Mouse (Mus musculus) heart, embryonic 10.5 days (tissue): ENCODE data around the gene Ttll9. TPM values are rescaled to one million over a fixed set of nuclear protein-coding genes. Genes with fewer than 3 reads are reported as not detected.

Experiments used
- DNase-seq: peaks from one replicate; pipeline ENCODE4 v3.0.0-alpha.2; 2017; ENCODE audit warnings: low spot score
- H3K27ac ChIP-seq: fragments of 300-500 bp; sonication (generic); 2 replicates; pipeline ENCODE4 v1.5.1; 2016; ENCODE audit warnings: mild to moderate bottlenecking
- H3K27me3 ChIP-seq: fragments of 300-500 bp; sonication (generic); 2 replicates; pipeline ENCODE4 v1.6.1; 2016; ENCODE audit warnings: mild to moderate bottlenecking; ENCODE audit not compliant: poor library complexity, insufficient read depth, severe bottlenecking
- H3K36me3 ChIP-seq: fragments of 300-500 bp; sonication (generic); 2 replicates; pipeline ENCODE4 v1.6.1; 2016; ENCODE audit warnings: mild to moderate bottlenecking, moderate library complexity
- H3K4me1 ChIP-seq: fragments of 300-500 bp; sonication (generic); 2 replicates; pipeline ENCODE4 v1.6.1; 2016; ENCODE audit warnings: mild to moderate bottlenecking
- H3K4me3 ChIP-seq: fragments of 300-500 bp; sonication (generic); 2 replicates; pipeline ENCODE4 v1.5.1; 2016; ENCODE audit warnings: mild to moderate bottlenecking, moderate library complexity
- H3K9me3 ChIP-seq: fragments of 300-500 bp; sonication (generic); 2 replicates; pipeline ENCODE4 v1.6.1; 2016; ENCODE audit warnings: mild to moderate bottlenecking, moderate library complexity
- WGBS: fragments of 180-500 bp; shearing (Covaris S2); methylation state at CpG from one replicate; pipeline ENCODE4 v1.1.7; 2016; 5-methylcytosine and 5-hydroxymethylcytosine counted together
- polyA plus RNA-seq: library from polyadenylated mRNA; unstranded; fragments of >200 nt; fragmentation: Nextera tagmentation; extraction: Ambion mirVana; gene quantifications from 2 replicates; pipeline ENCODE4 v1.2.1, GENCODE M21; 2016

Ttll9 gene
- polyA plus RNA-seq, 1 experiment from 2014 or later, result 0.85 TPM

- H3K27me3 ChIP-seq, result peaks cover 83% of the 10 kb centered on the region
- H3K27ac ChIP-seq, result no peak overlapping the region
- 29% methylated on average over 4 of the region's 4 CpGs for WGBS
- no peak overlapping the region for H3K4me3 ChIP-seq
- peaks cover 12% of the 10 kb centered on the region for H3K4me1 ChIP-seq
- no peaks in the 10 kb centered on the region for H3K36me3 ChIP-seq
- DNase-seq, result no peak
- no peaks in the 10 kb centered on the region for H3K9me3 ChIP-seq
Observed at GRCm38 (mm10) chr2:153030422-153030821, 68.1 kb downstream of the Ttll9 start.

GRCm38 (mm10) chr2:153031126-153032082 lies 69.1 kb downstream of the Ttll9 start, which contains the start of gene Xkr7:
TSS of gene Xkr7 (plus strand) at chr2:153031852.
- Histone ChIP-seq H3K4me3 (peak within 1 kb of the TSS; percentile 66), H3K36me3 (no peaks in the 10 kb centered on the region), H3K9me3 (no peaks in the 10 kb centered on the region), H3K27ac (no peak within 1 kb of the TSS), H3K4me1 (peaks cover 12% of the 10 kb centered on the region), H3K27me3 (peaks cover 85% of the 10 kb centered on the region)
- WGBS, result 2% methylated on average over 49 of the region's 54 CpGs
- DNase-seq, result no peak

- no peak overlapping the region for H3K27ac ChIP-seq
- H3K9me3 ChIP-seq, result no peaks in the 10 kb centered on the region
- peak overlapping the region; percentile 66 for H3K4me3 ChIP-seq
- peaks cover 12% of the 10 kb centered on the region for H3K4me1 ChIP-seq
- H3K36me3 ChIP-seq, result no peaks in the 10 kb centered on the region
- DNase-seq, result peak; percentile 93
- H3K27me3 ChIP-seq, result peaks cover 85% of the 10 kb centered on the region
- WGBS, result 1% methylated on average over 52 of the region's 58 CpGs
Observed at GRCm38 (mm10) chr2:153032083-153032842, 70.0 kb downstream of the Ttll9 start.

- no peaks in the 10 kb centered on the region for H3K36me3 ChIP-seq
- H3K27ac ChIP-seq, result no peak overlapping the region
- H3K27me3 ChIP-seq, result peaks cover 87% of the 10 kb centered on the region
- H3K4me1 ChIP-seq, result peaks cover 12% of the 10 kb centered on the region
- no peak for DNase-seq
- no peaks in the 10 kb centered on the region for H3K9me3 ChIP-seq
- H3K4me3 ChIP-seq, result no peak overlapping the region
- 18% methylated on average over 4 of the region's 4 CpGs for WGBS
Observed at GRCm38 (mm10) chr2:153032973-153033372, 70.7 kb downstream of the Ttll9 start.

GRCm38 (mm10) chr2:153033545-153034230 lies 71.4 kb downstream of the Ttll9 start:
- DNase-seq, result no peak
- peaks cover 12% of the 10 kb centered on the region for H3K4me1 ChIP-seq
- no peaks in the 10 kb centered on the region for H3K9me3 ChIP-seq
- WGBS, result 59% methylated on average over 5 of the region's 5 CpGs
- no peak overlapping the region for H3K27ac ChIP-seq
- peaks cover 90% of the 10 kb centered on the region for H3K27me3 ChIP-seq
- no peak overlapping the region for H3K4me3 ChIP-seq
- H3K36me3 ChIP-seq, result no peaks in the 10 kb centered on the region

GRCm38 (mm10) chr2:153036690-153037089 lies 74.4 kb downstream of the Ttll9 start:
- H3K4me3 ChIP-seq, result no peak overlapping the region
- 0% methylated on average over 2 of the region's 2 CpGs for WGBS
- DNase-seq, result no peak
- peaks cover 8% of the 10 kb centered on the region for H3K4me1 ChIP-seq
- no peak overlapping the region for H3K27ac ChIP-seq
- no peaks in the 10 kb centered on the region for H3K36me3 ChIP-seq
- H3K9me3 ChIP-seq, result no peaks in the 10 kb centered on the region
- H3K27me3 ChIP-seq, result peaks cover 74% of the 10 kb centered on the region

- peaks cover 50% of the 10 kb centered on the region for H3K27me3 ChIP-seq
- H3K27ac ChIP-seq, result no peak overlapping the region
- 57% methylated on average over 3 of the region's 3 CpGs for WGBS
- no peak for DNase-seq
- H3K9me3 ChIP-seq, result no peaks in the 10 kb centered on the region
- no peaks in the 10 kb centered on the region for H3K36me3 ChIP-seq
- no peaks in the 10 kb centered on the region for H3K4me1 ChIP-seq
- H3K4me3 ChIP-seq, result no peak overlapping the region
Observed at GRCm38 (mm10) chr2:153043886-153044285, 81.6 kb downstream of the Ttll9 start.

- Histone ChIP-seq H3K9me3 (no peaks in the 10 kb centered on the region), H3K4me3 (no peak overlapping the region), H3K4me1 (no peaks in the 10 kb centered on the region), H3K36me3 (no peaks in the 10 kb centered on the region), H3K27me3 (peaks cover 58% of the 10 kb centered on the region), H3K27ac (no peak overlapping the region)
- no peak for DNase-seq
- WGBS, result 32% methylated on average over 8 of the region's 8 CpGs
Observed at GRCm38 (mm10) chr2:153045884-153046299, 83.6 kb downstream of the Ttll9 start.

- H3K4me3 ChIP-seq, result no peak overlapping the region
- H3K9me3 ChIP-seq, result no peaks in the 10 kb centered on the region
- WGBS, result 35% methylated on average over 17 of the region's 17 CpGs
- no peak overlapping the region for H3K27ac ChIP-seq
- H3K4me1 ChIP-seq, result peaks cover 6% of the 10 kb centered on the region; the same call in 1 of the 2 replicates
- no peaks in the 10 kb centered on the region for H3K36me3 ChIP-seq
- H3K27me3 ChIP-seq, result peaks cover 73% of the 10 kb centered on the region
- no peak for DNase-seq
Observed at GRCm38 (mm10) chr2:153047828-153048465, 85.7 kb downstream of the Ttll9 start.

- no peak for DNase-seq
- 42% methylated on average over 9 of the region's 9 CpGs for WGBS
- H3K27me3 ChIP-seq, result peaks cover 84% of the 10 kb centered on the region
- peaks cover 6% of the 10 kb centered on the region; the same call in 1 of the 2 replicates for H3K4me1 ChIP-seq
- no peak overlapping the region for H3K4me3 ChIP-seq
- H3K9me3 ChIP-seq, result no peaks in the 10 kb centered on the region
- no peaks in the 10 kb centered on the region for H3K36me3 ChIP-seq
- no peak overlapping the region for H3K27ac ChIP-seq
Observed at GRCm38 (mm10) chr2:153049288-153049996, 87.2 kb downstream of the Ttll9 start.

GRCm38 (mm10) chr2:153049997-153050358 lies 87.7 kb downstream of the Ttll9 start:
- H3K27me3 ChIP-seq, result peaks cover 90% of the 10 kb centered on the region
- no peak overlapping the region for H3K27ac ChIP-seq
- no peak overlapping the region for H3K4me3 ChIP-seq
- H3K36me3 ChIP-seq, result no peaks in the 10 kb centered on the region
- peaks cover 6% of the 10 kb centered on the region; the same call in 1 of the 2 replicates for H3K4me1 ChIP-seq
- DNase-seq, result no peak
- WGBS, result 77% methylated on average over 4 of the region's 4 CpGs
- H3K9me3 ChIP-seq, result no peaks in the 10 kb centered on the region

- Histone ChIP-seq H3K9me3 (no peaks in the 10 kb centered on the region), H3K4me3 (no peak overlapping the region), H3K4me1 (peaks cover 6% of the 10 kb centered on the region; the same call in 1 of the 2 replicates), H3K36me3 (no peaks in the 10 kb centered on the region), H3K27ac (no peak overlapping the region), H3K27me3 (peaks cover 90% of the 10 kb centered on the region)
- DNase-seq, result no peak
- WGBS, result 71% methylated on average over 6 of the region's 6 CpGs
Observed at GRCm38 (mm10) chr2:153051095-153051494, 88.8 kb downstream of the Ttll9 start.
